Mouse (Mus musculus): ENCODE results near the gene Srpk3.

GRCm38 (mm10) chrX:73805814-73806213, 31.6 kb downstream of the Srpk3 start:
- no peak for TF ChIP-seq POLR2A (IDR thresholded peaks at IDR 0.05; ENCODE audit: borderline replicate concordance, extremely low read depth, low read depth, low read length)
- no peak for TF ChIP-seq CTCF (IDR thresholded peaks at IDR 0.05; ENCODE audit: insufficient read depth, low read length)
